ENCODE assay signal across 10 mouse cellular contexts in genomic region chr11:43617924-43618323, GRCm38 (mm10). TPM values are rescaled to one million over a fixed set of nuclear protein-coding genes. Genes with fewer than 3 reads are reported as not detected.
DNase-seq lines count a peak whose midpoint lies in the region; ATAC-seq and TF ChIP-seq lines count a peak whose summit lies in the region.
"Had no signal": no experiment of that assay in that cellular context is flagged by ENCODE, and none has a peak within 500 bp of the region (broad histone marks: within the 10 kb centered on the region; RNA-seq: fewer than 3 reads in every experiment).

No protein-coding gene starts in this region.

- H3K27ac ChIP-seq in intestine, embryonic 16.5 days (ENCODE audit: low read length): peak overlapping the region; percentile 65
- H3K27ac ChIP-seq in stomach, postnatal 0 days (replicated peaks): peak overlapping the region; percentile 64

- no peaks in the 10 kb centered on the region for H3K27me3 ChIP-seq in intestine, embryonic 16.5 days (replicated peaks; ENCODE audit: control insufficient read depth, insufficient read depth, low read length)
- H3K27me3 ChIP-seq in stomach, postnatal 0 days (ENCODE audit: control insufficient read depth, insufficient read depth, low read length): no peaks in the 10 kb centered on the region

- H3K9ac ChIP-seq in intestine, embryonic 16.5 days (ENCODE audit: low read depth, low read length): peak overlapping the region; percentile 25; the same call in 1 of the 2 replicates
- no peak overlapping the region for H3K9ac ChIP-seq in stomach, postnatal 0 days (ENCODE audit: low read length)

- no peaks in the 10 kb centered on the region for H3K36me3 ChIP-seq in intestine, embryonic 16.5 days (ENCODE audit: control insufficient read depth, insufficient read depth, low read length)
- no peaks in the 10 kb centered on the region for H3K36me3 ChIP-seq in stomach, postnatal 0 days (ENCODE audit: control insufficient read depth, insufficient read depth, low read length)

- DNase-seq in gastrocnemius, adult 18-20 months (ENCODE audit: low spot score): peak; percentile 9
- DNase-seq in gastrocnemius, postnatal 25 days: no peak
- peak; percentile 16 for DNase-seq in urinary bladder, postnatal 25 days (ENCODE audit: low spot score)
- DNase-seq in urinary bladder, adult 18-20 months (ENCODE audit: low spot score in 2 of 2): no peak
- DNase-seq in stomach, postnatal 0 days (ENCODE audit: low spot score): no peak
- no peak for DNase-seq in layer of hippocampus, adult 8-10 months (ENCODE audit: low spot score in 2 of 2)

- H3K9me3 ChIP-seq in intestine, embryonic 16.5 days (ENCODE audit: control insufficient read depth, low read length): peaks cover 3% of the 10 kb centered on the region
- H3K9me3 ChIP-seq in stomach, postnatal 0 days (ENCODE audit: control insufficient read depth, low read length): no peaks in the 10 kb centered on the region

- H3K4me3 ChIP-seq in intestine, embryonic 16.5 days (ENCODE audit: low read length): no peak overlapping the region
- no peak overlapping the region for H3K4me3 ChIP-seq in stomach, postnatal 0 days (ENCODE audit: low read depth, low read length)

- H3K4me1 ChIP-seq in intestine, embryonic 16.5 days (ENCODE audit: control insufficient read depth, insufficient read depth, low read length): peaks cover 20% of the 10 kb centered on the region
- H3K4me1 ChIP-seq in stomach, postnatal 0 days (replicated peaks; ENCODE audit: control insufficient read depth, insufficient read depth): no peaks in the 10 kb centered on the region

- no peak overlapping the region for H3K4me2 ChIP-seq in intestine, embryonic 16.5 days (ENCODE audit: low read depth, low read length)
- no peak overlapping the region for H3K4me2 ChIP-seq in stomach, postnatal 0 days (replicated peaks; ENCODE audit: low read depth)

- no peak for TF ChIP-seq EP300 in stomach, postnatal 0 days (optimal IDR thresholded peaks at IDR 0.05)

- ATAC-seq in intestine, embryonic 16.5 days: peak; percentile 10; the same call in 1 of the 2 replicates
- peak; percentile 71; the same call in 1 of the 2 replicates for ATAC-seq in stomach, postnatal 0 days (ENCODE audit: low FRiP score, low TSS enrichment)
- no peak for ATAC-seq in activated CD4-positive, CD25-positive, alpha-beta regulatory T cell, adult 4 months

- 47% methylated on average over 5 of the region's 5 CpGs for WGBS in intestine, embryonic 16.5 days
- WGBS in stomach, postnatal 0 days: 18% methylated on average over 5 of the region's 5 CpGs

- no peak for TF ChIP-seq CTCF in stomach, postnatal 0 days (IDR thresholded peaks at IDR 0.05; ENCODE audit: low read depth)

RNA-seq across cellular contexts. Expression of gene Fabp6, which starts 16.6 kb away (rescaled TPM):
- total RNA-seq in gastrocnemius, adult 18-20 months (2021): not detected
- total RNA-seq in gastrocnemius, postnatal 25 days (2021): not detected
- 2.4 and 5.2 TPM in 2 replicates for polyA plus RNA-seq in intestine, embryonic 16.5 days (2015; fragmentation: Nextera tagmentation; extraction: Ambion mirVana)
- 5.9 and 7.6 TPM in 2 replicates for polyA plus RNA-seq in stomach, postnatal 0 days (2015; fragmentation: Nextera tagmentation; extraction: Ambion mirVana)
- polyA plus RNA-seq in activated CD4-positive, CD25-positive, alpha-beta regulatory T cell, adult 4 months (2017; shearing (Covaris generic)): not detected
- total RNA-seq in layer of hippocampus, adult 8-10 months (2022): not detected
- total RNA-seq: neutrophil, adult 5-6 weeks had no signal
- polyA plus RNA-seq: C2C12 had no signal

RNA-seq across cellular contexts. Expression of gene 4933415A04Rik, which starts 31.1 kb away (rescaled TPM):
- under 1 TPM in 1 of 2 experiments, not detected in 1; 0.12 TPM for total RNA-seq in gastrocnemius, adult 18-20 months (2021)
- not detected for total RNA-seq in gastrocnemius, postnatal 25 days (2021)
- polyA plus RNA-seq in intestine, embryonic 16.5 days (2015; fragmentation: Nextera tagmentation; extraction: Ambion mirVana): 4.1 and 5.0 TPM in 2 replicates
- 2.4 TPM in 2 replicates for polyA plus RNA-seq in stomach, postnatal 0 days (2015; fragmentation: Nextera tagmentation; extraction: Ambion mirVana)
- polyA plus RNA-seq in activated CD4-positive, CD25-positive, alpha-beta regulatory T cell, adult 4 months (2017; shearing (Covaris generic)): not detected
- total RNA-seq in layer of hippocampus, adult 8-10 months (2022): 1 to 10 TPM; 1.3 to 3.0 (median 2.4) TPM

Comparison
In these comparisons a context has a peak if more than half of its experiments do, and no peak if none do; other contexts are left out.
1. DNase-seq: peak in gastrocnemius, adult 18-20 months (single experiment) and urinary bladder, postnatal 25 days (single experiment); none in gastrocnemius, postnatal 25 days (single experiment), urinary bladder, adult 18-20 months (0 of 2), stomach, postnatal 0 days (single experiment) and layer of hippocampus, adult 8-10 months (0 of 2).